Mouse (Mus musculus) testis, adult 2 months (tissue): ENCODE results near the gene Selenoo. TPM values are rescaled to one million over a fixed set of nuclear protein-coding genes. Genes with fewer than 3 reads are reported as not detected.

Experiments
- H3K27ac ChIP-seq: fragments of 200-500 bp; 2 replicates; pipeline ENCODE4 v1.5.1; 2012; ENCODE audit warnings: low read depth, low read length; ENCODE audit not compliant: control insufficient read depth, insufficient read depth
- H3K27me3 ChIP-seq: fragments of 200-500 bp; 2 replicates; pipeline ENCODE4 v1.6.1; 2012; ENCODE audit warnings: mild to moderate bottlenecking, low read length, moderate library complexity; ENCODE audit not compliant: control insufficient read depth, insufficient read depth
- H3K36me3 ChIP-seq: fragments of 200-500 bp; 2 replicates; pipeline ENCODE4 v1.6.1; 2012; ENCODE audit warnings: mild to moderate bottlenecking, low read length; ENCODE audit not compliant: control insufficient read depth, insufficient read depth
- H3K4me1 ChIP-seq: fragments of 200-500 bp; 2 replicates; pipeline ENCODE4 v1.6.1; 2012; ENCODE audit warnings: low read length; ENCODE audit not compliant: control insufficient read depth, insufficient read depth
- H3K4me3 ChIP-seq: fragments of 200-500 bp; 2 replicates; pipeline ENCODE4 v1.5.1; 2012; ENCODE audit warnings: low read depth, mild to moderate bottlenecking, low read length, moderate library complexity, mixed read lengths; ENCODE audit not compliant: control insufficient read depth
- CTCF ChIP-seq: fragments of 200-500 bp; IDR thresholded peaks from 2 replicates; pipeline ENCODE4 v1.5.1; 2012; ENCODE audit warnings: low read depth, mild to moderate bottlenecking, inconsistent platforms, low read length, moderate library complexity; ENCODE audit not compliant: control insufficient read depth, insufficient read depth, insufficient replicate concordance
- POLR2A ChIP-seq: fragments of 200-500 bp; IDR thresholded peaks from 2 replicates; pipeline ENCODE4 v1.6.1; 2012; ENCODE audit warnings: low read depth, mild to moderate bottlenecking, inconsistent platforms, low read length, moderate library complexity; ENCODE audit not compliant: control insufficient read depth
- polyA plus RNA-seq: library from polyadenylated mRNA; depleted of rRNA; stranded (reverse); fragments of >200 nt; gene quantifications from 2 replicates; pipeline ENCODE4 v1.2.3, GENCODE M21; 2012

Selenoo gene
- polyA plus RNA-seq, 1 experiment, result 10.5 TPM

GRCm38 (mm10) chr15:89138046-89138405, 49.1 kb downstream of the Selenoo start:
- TF ChIP-seq CTCF (no peak), POLR2A (no peak)
- Histone ChIP-seq H3K4me3 (no peak overlapping the region), H3K4me1 (peaks cover 14% of the 10 kb centered on the region), H3K36me3 (no peaks in the 10 kb centered on the region), H3K27me3 (no peaks in the 10 kb centered on the region; the same call in 1 of the 2 replicates), H3K27ac (no peak overlapping the region)

- Histone ChIP-seq H3K36me3 (no peaks in the 10 kb centered on the region), H3K4me1 (peaks cover 14% of the 10 kb centered on the region), H3K27ac (no peak overlapping the region), H3K4me3 (no peak overlapping the region), H3K27me3 (no peaks in the 10 kb centered on the region; the same call in 1 of the 2 replicates)
- TF ChIP-seq POLR2A (no peak), CTCF (no peak)
These were observed 49.6 kb downstream of the Selenoo start for GRCm38 (mm10) chr15:89138531-89138930.

GRCm38 (mm10) chr15:89140048-89140658, 51.3 kb downstream of the Selenoo start:
- H3K27ac ChIP-seq, result no peak overlapping the region
- no peaks in the 10 kb centered on the region for H3K36me3 ChIP-seq
- peaks cover 14% of the 10 kb centered on the region for H3K4me1 ChIP-seq
- H3K4me3 ChIP-seq, result peak overlapping the region; percentile 33
- no peak for TF ChIP-seq CTCF
- no peak for TF ChIP-seq POLR2A
- H3K27me3 ChIP-seq, result no peaks in the 10 kb centered on the region; the same call in 1 of the 2 replicates

- Histone ChIP-seq H3K36me3 (no peaks in the 10 kb centered on the region), H3K4me1 (peaks cover 14% of the 10 kb centered on the region), H3K4me3 (peak within 1 kb of the TSS; percentile 33), H3K27me3 (no peaks in the 10 kb centered on the region; the same call in 1 of the 2 replicates), H3K27ac (no peak within 1 kb of the TSS)
- TF ChIP-seq CTCF (no peak), POLR2A (no peak)
These were observed 51.9 kb downstream of the Selenoo start, which contains the start of gene Mapk12 for GRCm38 (mm10) chr15:89140659-89141252. Gene Mapk12 (minus strand): TSS chr15:89140703.

DNA sequence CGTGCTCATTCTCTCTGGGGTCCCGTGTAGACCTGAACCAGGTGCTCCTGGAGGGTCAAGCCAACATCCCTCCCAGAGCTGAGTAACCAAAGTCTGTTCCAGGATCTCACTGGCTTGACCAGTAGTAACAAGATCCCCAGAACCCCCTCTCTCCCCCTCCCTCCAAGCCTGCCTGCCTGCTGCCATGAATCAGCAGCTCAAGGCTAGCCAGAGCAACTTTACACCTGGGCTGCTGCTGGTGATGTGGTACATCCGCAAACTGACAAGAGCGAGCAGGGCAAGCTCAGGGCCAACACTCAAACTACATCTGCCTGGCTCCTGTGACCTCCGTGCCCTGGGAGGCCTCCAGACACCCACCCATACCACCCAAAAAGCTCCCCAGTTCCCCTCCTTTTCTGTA, 52.6 kb downstream of the Selenoo start:
- peaks cover 21% of the 10 kb centered on the region for H3K4me1 ChIP-seq
- no peak overlapping the region for H3K27ac ChIP-seq
- H3K36me3 ChIP-seq, result no peaks in the 10 kb centered on the region
- no peak overlapping the region for H3K4me3 ChIP-seq
- TF ChIP-seq POLR2A (no peak), CTCF (no peak)
- H3K27me3 ChIP-seq, result no peaks in the 10 kb centered on the region; the same call in 1 of the 2 replicates

DNA sequence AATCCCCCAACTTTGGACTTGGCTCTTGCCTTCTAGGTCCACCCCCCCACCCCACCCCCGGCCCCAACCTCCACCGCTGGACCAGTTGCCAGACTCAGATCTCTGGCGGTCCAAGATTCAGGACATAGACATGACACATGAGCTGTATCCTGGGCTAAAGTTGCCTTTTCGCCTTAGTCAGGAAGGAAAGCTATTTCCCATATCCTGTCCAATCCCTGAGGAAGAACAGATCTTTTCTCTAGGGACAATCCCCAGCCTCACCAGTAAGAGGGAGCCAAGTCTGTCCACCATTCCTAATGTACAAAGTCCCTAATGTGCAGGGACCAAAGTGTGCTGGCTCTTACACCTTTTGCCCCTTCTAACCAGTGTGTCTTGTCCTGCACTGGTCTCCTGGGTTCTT, 53.0 kb downstream of the Selenoo start:
- TF ChIP-seq CTCF (no peak), POLR2A (no peak)
- Histone ChIP-seq H3K36me3 (no peaks in the 10 kb centered on the region), H3K27ac (no peak overlapping the region), H3K4me1 (peaks cover 25% of the 10 kb centered on the region), H3K27me3 (no peaks in the 10 kb centered on the region; the same call in 1 of the 2 replicates), H3K4me3 (no peak overlapping the region)

- H3K4me1 ChIP-seq, result peaks cover 32% of the 10 kb centered on the region
- TF ChIP-seq CTCF (no peak), POLR2A (no peak)
- H3K27ac ChIP-seq, result no peak overlapping the region
- no peak overlapping the region for H3K4me3 ChIP-seq
- no peaks in the 10 kb centered on the region; the same call in 1 of the 2 replicates for H3K27me3 ChIP-seq
- H3K36me3 ChIP-seq, result no peaks in the 10 kb centered on the region
These were observed 54.2 kb downstream of the Selenoo start for GRCm38 (mm10) chr15:89143134-89143533.

- H3K36me3 ChIP-seq, result no peaks in the 10 kb centered on the region
- H3K27ac ChIP-seq, result no peak overlapping the region
- TF ChIP-seq CTCF (no peak), POLR2A (no peak)
- no peak overlapping the region for H3K4me3 ChIP-seq
- H3K4me1 ChIP-seq, result peaks cover 46% of the 10 kb centered on the region
- H3K27me3 ChIP-seq, result no peaks in the 10 kb centered on the region; the same call in 1 of the 2 replicates
These were observed 56.1 kb downstream of the Selenoo start for GRCm38 (mm10) chr15:89144965-89145364.
